Mouse (Mus musculus) cerebral cortex, adult 2 months (tissue): ENCODE results near the gene Rnf121.

Source experiments
- WGBS: fragments of 180-500 bp; shearing (Covaris S2); methylation state at CpG from one replicate; pipeline ENCODE4 v1.1.7; 2018; 5-methylcytosine and 5-hydroxymethylcytosine counted together

The Rnf121 gene

DNA sequence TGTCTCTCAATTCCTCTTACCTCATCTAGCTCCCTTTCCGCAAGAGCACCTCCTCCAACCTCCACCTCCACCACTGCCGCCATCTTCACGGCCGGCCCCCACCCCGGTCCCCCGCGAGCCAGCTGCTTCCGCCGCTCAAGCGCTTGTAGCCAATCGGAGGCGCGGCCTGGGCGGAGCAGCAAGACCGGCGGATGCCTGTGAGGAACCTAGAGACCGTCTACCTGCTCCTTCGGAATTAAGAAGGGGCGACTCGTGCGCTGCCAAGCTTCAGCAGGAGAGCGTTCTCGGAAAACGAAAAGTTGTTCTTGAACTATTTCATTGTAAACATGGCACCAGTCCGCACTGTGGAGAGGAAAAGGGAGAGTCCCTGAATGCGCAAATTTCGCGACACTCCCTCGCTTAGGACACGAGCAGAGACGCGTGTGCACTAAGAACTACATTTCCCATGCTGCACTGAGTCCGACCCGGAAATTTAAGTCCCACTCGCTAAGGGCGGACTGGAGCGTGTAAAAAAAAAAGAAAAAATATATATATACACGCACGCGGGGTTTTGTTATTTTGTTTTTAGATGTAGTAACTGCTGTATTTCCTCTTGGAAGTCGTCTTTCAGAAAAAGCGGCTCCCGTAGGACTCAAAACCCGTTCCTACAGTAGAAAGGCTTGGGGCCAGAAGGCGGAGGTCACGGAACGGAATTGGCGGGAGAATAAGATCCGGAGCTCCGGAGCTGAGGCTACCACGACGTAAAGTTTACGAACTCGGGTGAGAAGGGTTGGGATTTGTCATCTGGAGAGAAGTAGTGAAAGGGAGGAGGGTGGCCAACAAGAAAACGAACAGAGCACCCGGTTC lies at the start of gene Rnf121, which contains the start of the genes Xndc1 and Xntrpc:
Gene Rnf121, minus strand, starts transcription at position 424 of the 846 bp plus-strand sequence.
Gene Xndc1, plus strand, starts transcription at position 466 of the 846 bp plus-strand sequence.
Gene Xntrpc, plus strand, starts transcription at position 668 of the 846 bp plus-strand sequence.
- WGBS, result under 1% methylated on average over 56 of the region's 56 CpGs

- 85% methylated on average over 45 of the region's 45 CpGs for WGBS
These were observed 48.0 kb upstream of the Rnf121 start for GRCm38 (mm10) chr7:102113151-102113729.

DNA sequence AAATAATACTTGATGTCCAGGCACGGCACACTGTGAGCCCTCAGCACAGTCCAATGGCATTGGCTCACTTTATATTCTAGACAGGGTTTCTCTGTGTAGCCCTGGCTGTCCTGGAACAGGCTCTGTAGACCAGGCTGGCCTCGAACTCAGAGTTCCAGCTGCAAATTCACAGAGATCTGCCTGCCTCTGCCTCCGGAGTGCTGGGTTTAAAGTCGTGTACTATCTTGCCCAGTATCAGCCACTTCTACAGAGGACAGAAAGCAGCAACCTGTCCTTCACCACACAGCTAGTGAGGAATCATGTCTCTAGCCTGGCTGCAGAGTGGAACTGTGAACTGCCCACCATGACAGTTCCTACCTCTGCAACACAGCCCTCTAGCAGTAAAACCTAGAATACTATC lies 44.5 kb upstream of the Rnf121 start:
- WGBS, result 90% methylated on average over 4 of the region's 4 CpGs

GRCm38 (mm10) chr7:102109171-102109570 lies 43.9 kb upstream of the Rnf121 start, which contains the start of gene Art5:
TSS of gene Art5 (minus strand) at chr7:102109489.
- WGBS, result 84% methylated on average over 7 of the region's 7 CpGs

DNA sequence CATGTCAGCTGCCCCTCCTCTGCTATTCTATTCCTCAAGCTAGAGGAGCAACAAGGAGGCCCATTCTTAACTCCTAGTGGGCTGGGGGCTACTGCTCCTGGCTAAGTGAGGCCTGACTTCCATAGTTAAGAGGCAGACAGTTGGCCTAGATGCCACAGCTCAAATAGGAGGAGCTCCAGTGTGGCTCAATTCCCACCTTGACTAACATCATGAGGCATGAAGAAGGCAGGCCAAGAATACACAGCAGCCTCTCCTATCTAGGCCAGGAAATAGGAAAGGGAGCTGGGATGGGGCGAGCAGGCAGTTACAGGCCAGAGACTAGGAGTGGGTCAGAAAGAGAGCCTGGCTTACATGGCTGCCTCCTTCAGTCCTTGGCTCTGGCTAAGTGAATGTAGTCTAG lies 42.9 kb upstream of the Rnf121 start:
- WGBS, result 90% methylated on average over 1 of the region's 1 CpGs

DNA sequence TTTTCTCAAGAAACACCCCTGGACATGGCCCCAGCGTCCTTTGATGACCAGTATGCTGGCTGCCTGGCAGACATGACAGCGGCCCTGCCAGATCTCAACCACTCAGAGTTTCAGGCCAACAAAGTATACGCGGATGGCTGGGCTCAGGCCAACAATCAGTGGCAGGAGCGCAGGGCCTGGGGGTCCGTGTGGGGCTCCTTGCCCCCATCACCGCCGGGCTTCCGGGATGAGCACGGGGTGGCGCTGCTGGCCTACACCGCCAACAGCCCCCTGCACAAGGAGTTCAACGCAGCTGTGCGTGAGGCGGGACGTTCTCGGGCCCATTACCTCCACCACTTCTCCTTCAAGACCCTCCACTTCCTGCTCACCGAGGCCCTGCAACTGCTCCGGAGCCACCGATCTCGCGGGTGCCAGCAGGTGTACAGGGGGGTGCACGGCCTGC lies 41.5 kb upstream of the Rnf121 start:
- 28% methylated on average over 23 of the region's 23 CpGs for WGBS

DNA sequence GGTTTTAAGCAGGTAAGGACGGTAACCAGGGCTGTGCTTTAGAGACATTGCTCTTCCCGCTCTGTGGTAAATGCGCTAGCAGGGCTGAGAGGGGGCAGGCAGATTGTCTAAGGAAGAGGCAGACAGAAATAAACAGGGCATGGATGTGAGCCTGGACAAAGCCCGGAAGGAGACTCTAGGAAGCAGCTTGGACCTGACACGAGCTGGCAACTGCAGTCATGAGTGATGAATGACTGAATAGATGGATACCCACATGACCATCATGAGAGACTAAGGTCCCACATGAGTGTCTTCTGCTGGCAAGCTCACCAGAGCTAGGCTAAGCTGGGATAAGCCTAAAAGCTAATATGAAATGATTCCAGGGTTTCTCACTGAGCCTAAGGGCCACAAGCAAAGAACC lies 38.9 kb upstream of the Rnf121 start:
- WGBS, result 59% methylated on average over 5 of the region's 5 CpGs

DNA sequence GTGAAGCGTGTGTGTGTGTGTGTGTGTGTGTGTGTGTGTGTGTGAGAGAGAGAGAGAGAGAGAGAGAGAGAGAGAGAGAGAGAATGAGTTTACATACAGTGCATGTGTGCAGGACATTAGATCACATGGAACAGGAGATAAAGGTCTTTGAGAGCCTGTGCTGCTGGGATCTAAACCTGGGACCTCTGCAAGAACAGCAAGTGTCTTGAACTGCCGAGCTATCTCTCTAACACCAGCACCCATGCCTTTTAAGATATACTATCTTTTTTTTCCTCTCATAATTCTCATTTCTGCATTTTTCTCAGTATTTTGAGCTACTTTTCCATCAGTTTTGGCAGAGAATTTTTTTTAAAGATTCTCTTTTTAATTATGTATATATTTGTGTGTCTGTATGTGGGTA lies 38.3 kb upstream of the Rnf121 start:
- WGBS, result 85% methylated on average over 2 of the region's 2 CpGs

DNA sequence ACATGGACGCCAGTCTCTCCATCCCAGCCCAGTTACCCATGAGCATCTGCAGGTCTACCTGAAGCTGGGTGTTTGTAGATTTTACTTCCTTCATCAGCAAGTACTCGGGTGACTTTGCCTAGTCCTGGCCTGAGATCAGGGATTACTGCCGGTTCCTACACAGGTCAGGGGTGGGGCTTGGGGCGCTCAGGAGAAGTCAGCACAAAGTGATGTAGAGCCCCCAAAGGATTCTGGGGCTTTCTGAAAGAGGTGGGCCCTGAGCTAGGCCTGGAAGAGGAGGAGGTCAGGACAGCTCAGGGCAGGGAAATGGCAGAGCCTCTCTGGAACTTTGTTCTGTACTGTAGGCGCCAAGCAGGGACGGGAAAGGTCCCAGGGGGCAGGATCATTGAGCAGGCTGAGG lies 37.4 kb upstream of the Rnf121 start:
- WGBS, result 79% methylated on average over 6 of the region's 6 CpGs

DNA sequence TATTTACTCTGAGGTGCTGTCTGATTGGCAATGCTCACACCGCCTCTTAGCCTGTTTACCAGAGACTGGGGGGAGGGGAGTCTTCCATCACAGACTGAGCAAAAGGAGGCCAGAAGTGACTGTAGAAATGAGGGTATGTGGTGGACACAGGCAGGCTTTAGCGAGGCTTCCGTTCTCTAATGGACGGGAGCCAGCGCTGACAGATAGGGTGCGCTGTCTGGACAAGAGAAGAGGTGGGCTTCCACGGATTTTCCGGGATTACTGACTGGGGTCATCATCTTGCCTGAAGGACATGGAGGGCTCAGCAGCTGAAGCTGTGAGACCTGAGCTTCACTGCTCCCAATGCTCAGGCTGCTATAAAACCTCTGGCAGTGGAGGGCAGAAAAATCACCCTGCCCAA lies 37.0 kb upstream of the Rnf121 start:
- 77% methylated on average over 8 of the region's 8 CpGs for WGBS

GRCm38 (mm10) chr7:102101487-102101886 lies 36.2 kb upstream of the Rnf121 start, which contains the start of gene Art1:
TSS of gene Art1 (plus strand) at chr7:102101743.
- 85% methylated on average over 5 of the region's 5 CpGs for WGBS

DNA sequence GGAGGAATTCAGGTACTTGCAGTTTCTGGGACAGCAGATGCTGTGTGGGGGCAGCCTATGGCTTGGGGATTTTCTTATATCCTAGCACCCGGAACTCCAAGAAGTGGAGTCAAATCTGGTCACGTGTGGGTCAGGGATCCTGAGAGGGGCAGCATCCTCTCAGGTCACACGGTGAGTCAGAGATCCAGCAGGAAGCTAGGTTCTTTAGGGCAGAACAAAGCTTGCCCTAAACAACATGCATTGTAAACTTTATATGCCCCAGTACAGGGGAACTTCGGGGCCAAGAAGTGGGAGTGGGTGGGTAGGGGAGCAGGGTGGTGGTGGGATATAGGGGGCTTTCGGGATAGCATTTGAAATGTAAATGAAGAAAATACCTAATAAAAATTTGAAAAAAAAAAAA lies 35.6 kb upstream of the Rnf121 start:
- WGBS, result 70% methylated on average over 5 of the region's 5 CpGs

DNA sequence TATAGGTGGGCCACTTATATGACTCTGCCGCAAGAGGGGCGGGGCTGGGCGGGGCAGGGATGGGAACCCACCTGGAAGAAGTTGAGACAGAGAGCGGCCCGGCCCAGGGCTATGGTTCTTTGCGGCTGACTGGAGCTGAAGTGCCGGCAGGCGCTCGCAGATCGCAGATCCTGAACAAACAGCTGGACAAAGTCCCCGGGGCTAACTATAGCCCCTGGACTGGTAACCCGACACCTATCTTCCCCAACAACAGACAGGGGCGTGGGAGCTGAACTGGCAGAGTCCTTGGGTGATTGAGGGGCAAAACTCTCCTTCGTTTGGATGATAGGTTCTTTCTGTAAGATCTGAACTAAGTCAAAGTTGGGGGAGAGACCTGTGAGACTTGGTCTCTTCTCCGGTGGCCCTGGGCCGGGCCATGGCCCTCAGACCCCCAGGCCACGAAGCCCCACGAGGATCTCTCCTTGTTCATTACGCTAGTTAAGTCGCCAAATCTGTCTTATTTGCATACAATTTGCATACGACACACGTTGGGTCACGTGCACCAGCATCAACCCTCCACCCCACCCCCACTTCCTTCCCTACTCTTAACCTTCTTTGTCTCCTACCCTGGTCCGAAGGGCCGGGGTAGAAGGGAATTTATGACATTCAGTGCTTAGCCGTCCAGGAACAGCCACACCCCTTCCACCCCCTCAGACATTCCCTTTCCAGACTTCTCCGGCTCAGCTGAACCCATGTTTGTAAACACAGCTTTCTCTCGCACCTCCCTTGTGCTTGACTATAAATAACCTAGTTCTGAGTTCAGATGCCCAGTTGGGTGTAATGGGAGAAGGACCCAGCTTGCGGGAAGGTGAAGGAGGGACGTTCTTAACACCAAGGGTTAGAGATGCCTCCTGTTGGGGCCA lies 34.7 kb upstream of the Rnf121 start:
- WGBS, result 18% methylated on average over 30 of the region's 30 CpGs

GRCm38 (mm10) chr7:102087336-102087735 lies 22.1 kb upstream of the Rnf121 start:
- WGBS, result 76% methylated on average over 4 of the region's 4 CpGs

DNA sequence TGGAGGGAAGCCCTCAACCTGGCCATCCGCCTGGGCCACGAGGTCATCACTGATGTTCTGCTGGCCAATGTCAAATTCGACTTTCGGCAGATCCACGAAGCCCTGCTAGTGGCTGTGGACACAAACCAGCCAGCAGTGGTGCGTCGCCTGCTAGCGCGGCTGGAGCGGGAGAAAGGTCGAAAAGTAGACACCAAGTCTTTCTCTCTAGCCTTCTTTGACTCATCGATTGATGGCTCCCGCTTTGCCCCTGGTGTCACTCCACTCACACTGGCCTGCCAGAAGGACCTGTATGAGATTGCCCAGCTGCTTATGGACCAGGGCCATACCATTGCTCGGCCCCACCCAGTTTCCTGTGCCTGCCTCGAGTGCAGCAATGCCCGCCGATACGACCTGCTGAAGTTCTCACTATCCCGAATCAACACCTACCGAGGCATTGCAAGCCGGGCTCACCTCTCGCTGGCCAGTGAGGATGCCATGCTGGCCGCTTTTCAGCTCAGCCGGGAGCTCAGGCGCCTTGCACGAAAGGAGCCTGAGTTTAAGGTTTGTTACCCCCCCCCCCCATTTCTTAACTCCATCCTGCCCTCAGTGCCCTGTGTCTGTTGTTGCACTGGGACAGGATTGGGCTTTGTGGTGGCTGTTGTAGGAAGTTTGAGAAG lies 18.9 kb upstream of the Rnf121 start:
- WGBS, result 91% methylated on average over 26 of the region's 26 CpGs

DNA sequence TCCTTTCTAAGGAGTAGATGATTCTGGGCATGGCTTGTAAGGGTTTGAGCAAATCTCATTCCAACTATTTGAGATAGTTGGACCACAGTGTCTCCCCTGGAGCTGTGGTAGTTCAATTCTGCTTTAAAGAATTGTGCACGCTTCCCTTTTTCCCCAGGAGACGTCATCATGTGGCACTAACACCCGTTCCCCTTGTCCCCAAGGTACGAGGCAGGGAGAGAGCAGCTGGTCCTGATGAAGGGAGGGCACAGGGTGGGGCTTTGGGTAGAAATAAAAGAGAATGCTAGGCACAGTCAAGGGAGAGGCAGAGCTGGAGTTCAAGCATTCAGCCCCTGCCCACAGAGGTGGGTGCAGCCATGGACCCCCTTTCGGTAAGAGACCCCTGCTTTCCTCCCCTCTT lies 17.5 kb upstream of the Rnf121 start, which contains the start of gene Trpc2:
Gene Trpc2, plus strand, starts transcription at position 301 of the 400 bp plus-strand sequence.
- WGBS, result 82% methylated on average over 5 of the region's 5 CpGs

DNA sequence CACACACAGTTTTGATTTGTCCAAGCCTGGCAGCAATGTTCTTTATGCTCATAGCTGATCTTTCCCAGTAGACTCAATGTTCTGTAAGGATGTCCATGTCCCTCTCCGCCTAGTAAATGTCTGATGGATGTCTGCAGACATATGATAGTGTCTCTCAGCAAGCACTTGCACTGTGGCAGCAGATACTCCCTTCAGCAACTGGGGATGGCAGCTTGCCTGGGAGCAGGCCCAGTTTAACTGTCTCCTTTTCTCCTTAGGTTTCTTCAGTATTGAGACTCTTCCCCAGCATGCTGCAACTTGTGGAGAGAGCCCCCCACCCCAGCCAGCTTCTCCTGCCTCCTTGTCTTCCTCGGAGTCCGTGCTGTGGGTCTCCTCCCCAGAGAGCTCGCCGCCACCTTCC lies 16.5 kb upstream of the Rnf121 start:
- WGBS, result 94% methylated on average over 5 of the region's 5 CpGs

GRCm38 (mm10) chr7:102080311-102080710 lies 15.0 kb upstream of the Rnf121 start:
- WGBS, result 88% methylated on average over 8 of the region's 8 CpGs

GRCm38 (mm10) chr7:102078517-102078916 lies 13.2 kb upstream of the Rnf121 start:
- 61% methylated on average over 7 of the region's 7 CpGs for WGBS

DNA sequence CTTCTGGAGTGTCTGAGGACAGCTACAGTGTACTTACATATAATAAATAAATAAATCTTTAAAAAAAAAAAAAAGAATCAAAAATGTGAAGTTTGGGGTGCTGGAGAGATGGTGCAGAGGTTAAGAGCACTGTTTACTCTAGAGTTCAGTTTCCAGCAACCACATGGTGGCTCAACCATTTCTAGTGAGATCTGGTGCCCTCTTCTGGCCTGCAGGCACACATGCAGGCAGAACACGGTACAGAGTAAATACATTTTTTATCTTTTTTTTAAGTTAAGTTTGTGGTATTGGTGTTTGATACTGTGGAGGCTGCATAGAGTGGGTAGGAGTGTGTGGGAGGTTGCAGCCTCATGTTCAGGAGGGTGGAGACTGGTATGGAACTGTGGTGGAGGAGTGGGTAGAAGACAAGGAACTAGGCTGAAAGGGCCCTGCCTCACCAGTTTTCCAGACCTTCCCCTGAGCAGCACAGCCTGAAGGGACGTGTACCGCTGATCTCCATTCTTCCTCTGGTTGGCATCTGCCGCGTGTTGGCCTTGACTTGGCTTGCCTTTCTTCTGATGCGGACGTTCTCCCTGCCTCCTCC lies 11.5 kb upstream of the Rnf121 start:
- 73% methylated on average over 7 of the region's 7 CpGs for WGBS

- 67% methylated on average over 6 of the region's 6 CpGs for WGBS
These were observed 1.1 kb upstream of the Rnf121 start for GRCm38 (mm10) chr7:102066363-102066762.
